Mouse (Mus musculus) thymus, adult 2 months (tissue): ENCODE results near the gene Apol10a. TPM values are rescaled to one million over a fixed set of nuclear protein-coding genes. Genes with fewer than 3 reads are reported as not detected.
"Not testable (repeated sequence)": the region's sequence is repeated elsewhere in the genome, so short reads cannot be mapped to it uniquely, and the experiment has no call there.

Experiments used
- DNase-seq: peaks from one replicate; pipeline ENCODE4 v3.0.0; 2021
- H3K27ac ChIP-seq: fragments of 200-500 bp; 2 replicates; pipeline ENCODE4 v1.5.1; 2012; ENCODE audit warnings: low read length, control low read depth; ENCODE audit not compliant: control insufficient read depth, insufficient read depth
- H3K27me3 ChIP-seq: fragments of 200-500 bp; 2 replicates; pipeline ENCODE4 v1.6.1; 2012; ENCODE audit warnings: mild to moderate bottlenecking, low read length, moderate library complexity, mixed read lengths; ENCODE audit not compliant: control insufficient read depth, insufficient read depth
- H3K36me3 ChIP-seq: fragments of 200-500 bp; 2 replicates; pipeline ENCODE4 v1.6.1; 2012; ENCODE audit warnings: mild to moderate bottlenecking, low read length, moderate library complexity; ENCODE audit not compliant: control insufficient read depth, insufficient read depth
- H3K4me1 ChIP-seq: fragments of 200-500 bp; replicated peaks from 2 replicates; pipeline ENCODE4 v1.6.1; 2012; ENCODE audit warnings: low read length; ENCODE audit not compliant: control insufficient read depth, insufficient read depth
- H3K4me3 ChIP-seq: fragments of 200-500 bp; 2 replicates; pipeline ENCODE4 v1.5.1; 2012; ENCODE audit warnings: mild to moderate bottlenecking, low read length, control low read depth, moderate library complexity; ENCODE audit not compliant: control insufficient read depth, insufficient read depth
- WGBS: fragments of 180-500 bp; shearing (Covaris S2); methylation state at CpG from one replicate; pipeline ENCODE4 v1.1.7; 2018; 5-methylcytosine and 5-hydroxymethylcytosine counted together
- polyA plus RNA-seq: library from polyadenylated mRNA; depleted of rRNA; stranded (reverse); fragments of >200 nt; gene quantifications from 2 replicates; pipeline ENCODE4 v1.2.3, GENCODE M21; 2012; rRNA removed

The Apol10a gene
- polyA plus RNA-seq = not detected in 2 replicates

DNA sequence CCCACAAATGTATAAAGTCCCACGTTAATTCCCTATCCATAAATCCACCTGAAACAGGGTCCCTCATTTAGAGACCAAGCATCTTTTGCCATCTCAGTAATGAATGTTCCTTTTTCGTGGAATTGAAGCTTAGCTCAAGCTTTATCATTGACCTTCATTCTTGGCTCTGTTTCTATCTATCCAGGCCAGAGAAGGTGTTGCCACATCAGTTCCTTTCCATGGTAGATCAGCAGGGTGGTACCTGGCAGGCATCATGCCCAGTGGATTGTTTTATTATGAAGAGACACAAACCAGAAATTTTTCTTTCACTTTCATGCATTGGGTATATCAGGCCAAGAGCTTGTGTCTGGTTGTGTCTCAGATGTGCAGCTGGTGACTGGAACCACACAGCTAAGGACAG, at the start of gene Apol10a:
TSS of gene Apol10a (plus strand) at position 355 of the 400 bp plus-strand sequence.
- not testable (repeated sequence) for DNase-seq, H3K4me3 ChIP-seq, H3K27me3 ChIP-seq, H3K36me3 ChIP-seq, H3K27ac ChIP-seq, H3K4me1 ChIP-seq
- 88% methylated on average over 2 of the region's 2 CpGs for WGBS

DNA sequence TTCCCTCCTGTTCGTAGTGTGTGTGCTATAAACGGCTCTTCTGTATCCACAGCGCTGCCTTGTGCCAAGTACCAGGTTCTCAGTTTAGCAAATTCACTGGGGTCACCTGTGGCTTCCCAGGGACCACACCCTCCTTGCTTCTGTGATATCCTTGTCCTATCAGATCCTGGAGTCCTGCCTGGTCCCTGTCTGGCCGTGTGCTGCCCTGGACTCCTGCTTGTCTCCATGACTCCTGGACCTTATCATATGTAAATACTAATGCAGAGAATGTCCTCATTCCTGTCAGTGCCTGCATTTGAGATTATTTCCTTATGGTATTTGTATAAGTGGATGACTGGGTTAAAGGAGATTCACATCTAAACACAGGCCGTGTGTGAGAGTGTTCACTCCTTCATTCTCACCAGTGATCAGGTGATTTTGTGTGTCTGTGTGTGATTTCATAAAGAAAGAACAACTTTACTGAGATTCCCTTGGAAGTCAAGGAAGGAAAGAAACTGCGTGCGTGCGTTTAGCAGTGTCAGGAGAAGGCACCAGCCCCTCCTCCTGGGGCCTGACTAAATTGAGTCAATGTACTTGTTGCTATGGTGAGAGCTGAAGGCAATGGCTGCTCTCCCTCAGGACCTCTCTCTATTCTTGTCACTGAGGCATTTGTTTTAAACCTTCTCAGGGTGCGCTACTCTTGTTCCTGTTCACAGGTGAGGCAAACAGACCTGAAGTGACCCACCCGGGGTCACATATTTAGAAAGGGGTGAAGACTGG, 48.0 kb upstream of the Apol10a start:
- not testable (repeated sequence) for H3K27me3 ChIP-seq, DNase-seq, H3K4me3 ChIP-seq, H3K36me3 ChIP-seq, H3K4me1 ChIP-seq, H3K27ac ChIP-seq
- whole genome bisulfite sequencing = 86% methylated on average over 9 of the region's 10 CpGs

DNA sequence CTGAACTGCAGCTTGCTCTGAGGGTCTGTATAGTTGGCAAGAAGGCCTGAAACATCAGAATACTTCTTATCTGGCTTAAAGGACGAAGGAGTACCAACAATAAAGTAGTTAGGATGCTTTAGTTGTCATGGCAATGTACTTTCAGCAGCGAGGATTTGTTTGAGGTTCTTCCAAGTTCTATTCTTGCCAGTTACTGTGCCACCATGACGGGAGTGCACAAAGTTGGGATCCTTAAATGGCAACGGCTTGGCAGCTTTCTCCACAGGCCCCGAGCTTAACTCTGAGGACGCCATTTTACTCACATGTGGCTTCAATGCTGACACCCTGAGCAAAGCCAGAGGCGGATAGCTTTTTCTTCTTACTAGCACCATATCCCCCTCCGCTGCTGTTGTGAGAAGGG, 32.1 kb upstream of the Apol10a start:
- WGBS = 87% methylated on average over 8 of the region's 8 CpGs
- not testable (repeated sequence) for H3K36me3 ChIP-seq, H3K4me3 ChIP-seq, H3K27me3 ChIP-seq, H3K27ac ChIP-seq, DNase-seq, H3K4me1 ChIP-seq

DNA sequence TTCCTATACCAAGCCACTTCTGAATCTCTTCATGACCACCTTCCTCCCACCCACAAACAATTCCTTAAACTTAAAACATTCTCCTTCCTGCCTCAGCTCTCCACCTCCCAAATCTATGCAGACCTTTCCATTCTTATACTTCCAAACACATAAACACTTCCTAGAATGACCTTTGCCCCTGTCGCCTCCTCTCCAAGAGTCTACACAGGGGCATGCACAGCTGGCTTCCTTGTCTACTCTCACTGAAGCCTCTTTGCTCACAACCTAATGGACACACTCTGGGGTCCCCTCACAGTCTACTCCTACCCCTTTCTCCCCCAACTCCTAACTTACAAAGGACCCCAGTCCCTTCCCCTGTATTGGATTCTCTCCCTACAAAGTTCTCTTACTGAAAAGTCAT, 31.2 kb upstream of the Apol10a start:
- H3K27me3 ChIP-seq, H3K4me1 ChIP-seq, H3K27ac ChIP-seq, H3K4me3 ChIP-seq, H3K36me3 ChIP-seq, DNase-seq: not testable (repeated sequence)
- WGBS = 90% methylated on average over 1 of the region's 1 CpGs

DNA sequence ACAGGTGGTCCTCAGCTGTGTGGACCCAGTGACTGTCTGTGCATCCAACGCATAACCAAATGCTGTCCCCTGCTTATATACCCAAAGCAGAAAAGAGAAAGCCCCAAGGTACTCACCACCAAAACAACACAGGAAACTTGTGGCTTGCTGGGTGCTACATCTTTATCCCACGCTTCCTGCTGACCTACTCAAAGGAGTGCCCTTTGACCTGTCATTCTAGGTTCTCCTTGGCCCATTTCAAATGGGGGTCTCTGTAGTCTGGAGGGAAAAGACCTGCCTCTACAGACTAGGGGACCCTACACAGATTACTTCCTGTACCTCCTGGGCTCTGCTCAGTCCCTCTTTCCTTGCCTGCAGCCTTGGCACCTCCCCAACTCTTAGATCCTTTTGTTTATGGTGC, 29.5 kb upstream of the Apol10a start, which contains the start of gene Apol7b:
TSS of gene Apol7b (minus strand) at position 101 of the 400 bp plus-strand sequence.
- DNase-seq, H3K27ac ChIP-seq, H3K4me3 ChIP-seq, H3K36me3 ChIP-seq, H3K4me1 ChIP-seq, H3K27me3 ChIP-seq: not testable (repeated sequence)
- WGBS = 69% methylated on average over 2 of the region's 2 CpGs

DNA sequence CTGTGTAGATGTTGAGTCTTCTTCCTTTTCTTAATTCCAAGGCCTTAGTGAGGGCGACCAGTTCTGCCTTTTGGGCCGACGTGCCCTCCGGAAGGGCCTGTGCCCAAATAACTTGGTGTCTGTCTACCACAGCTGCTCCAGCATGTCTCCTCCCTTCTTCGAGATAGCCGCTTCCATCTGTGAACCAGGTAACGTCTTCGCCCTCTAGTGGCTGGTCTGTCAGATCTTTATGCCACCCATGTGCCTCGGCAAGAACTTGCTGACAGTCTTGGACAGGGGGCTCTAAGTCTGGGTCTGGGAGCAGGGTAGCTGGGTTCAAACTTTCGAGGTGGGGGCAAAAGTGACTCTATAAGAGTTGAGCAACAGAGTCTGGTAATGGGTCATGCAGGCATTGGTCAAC, 26.9 kb upstream of the Apol10a start:
- not testable (repeated sequence) for H3K36me3 ChIP-seq, H3K4me3 ChIP-seq, H3K4me1 ChIP-seq, H3K27ac ChIP-seq, H3K27me3 ChIP-seq
- DNase-seq = peak; percentile 24
- WGBS = 49% methylated on average over 10 of the region's 10 CpGs

DNA sequence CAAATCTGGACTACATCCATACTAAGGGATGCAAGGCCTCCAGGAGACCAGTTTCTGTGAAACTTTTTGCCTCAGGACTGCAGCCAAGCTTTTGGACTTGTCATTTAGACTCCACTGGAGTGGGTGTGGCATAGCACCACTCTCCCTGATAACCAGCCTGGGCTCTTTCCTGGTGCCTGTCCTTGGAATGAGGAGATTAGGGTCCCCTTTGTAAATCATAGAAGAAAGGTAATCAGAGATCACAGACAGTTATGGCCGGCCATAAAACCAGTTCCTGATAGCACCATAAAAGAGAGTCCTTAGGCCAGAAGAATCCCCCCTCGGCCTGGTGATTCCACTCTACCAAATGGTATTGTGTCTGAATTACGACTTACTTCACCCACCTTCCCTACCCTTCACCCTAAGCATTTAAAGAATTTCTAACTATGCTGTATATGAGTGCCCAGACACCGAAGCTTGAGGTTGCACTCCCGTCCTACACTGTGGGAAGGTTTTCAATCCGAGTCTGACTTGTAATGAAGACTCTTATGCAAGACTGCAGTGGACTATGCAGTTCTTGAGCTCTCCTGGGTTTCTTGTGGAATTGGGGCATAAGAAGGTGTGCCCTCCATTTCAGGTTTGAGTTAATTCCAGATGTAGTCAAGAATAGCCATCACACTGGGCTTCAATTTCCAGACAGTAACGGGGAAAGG, 2.0 kb upstream of the Apol10a start:
- DNase-seq, H3K27ac ChIP-seq, H3K4me1 ChIP-seq, H3K27me3 ChIP-seq, H3K4me3 ChIP-seq, H3K36me3 ChIP-seq: not testable (repeated sequence)
- WGBS = 66% methylated on average over 7 of the region's 7 CpGs
